Mouse (Mus musculus) layer of hippocampus, adult 8-10 months (tissue): ENCODE results near the gene Pgr. TPM values are rescaled to one million over a fixed set of nuclear protein-coding genes. Genes with fewer than 3 reads are reported as not detected.

Source experiments
- total RNA-seq, 4 experiments: library from RNA; stranded (reverse); gene quantifications; 2 replicates each; pipeline ENCODE4 v1.2.4; 2022

Pgr gene
- total RNA-seq, 4 experiments from 2014 or later, result 11.6 to 16.0 (median 12.9) TPM

Other genes starting within 250 kb of the Pgr start
- gene Gm16485, start 72.0 kb downstream of the Pgr start, total RNA-seq, result 1 to 10 TPM; 7.3 to 9.5 (median 8.3) TPM